Mouse (Mus musculus): ENCODE data around the gene Mllt6.

GRCm38 (mm10) chr11:97685613-97686321 is 22.6 kb downstream of the Mllt6 start, which contains the start of gene Cisd3:
- peak; percentile 93 for TF ChIP-seq NRF1 (IDR thresholded peaks at IDR 0.05; ENCODE audit: low read depth, low read length)
- TF ChIP-seq RCOR1 (conservative IDR thresholded peaks at IDR 0.05; ENCODE audit: low read depth, low read length), result no peak
- peak in 1 of 2 experiments; percentile 26; a peak in 1 of 4 replicates for TF ChIP-seq CTCF (conservative IDR thresholded peaks at IDR 0.05 in 1 of 2, IDR thresholded peaks at IDR 0.05 in 1 of 2; ENCODE audit: low read depth in 2 of 2, low read length in 2 of 2)
- peak; percentile 70 for TF ChIP-seq POLR2A (IDR thresholded peaks at IDR 0.05; ENCODE audit: low read depth, low read length)
- TF ChIP-seq ZNF384 (IDR thresholded peaks at IDR 0.05; ENCODE audit: low read depth, low read length), result peak; percentile 74
- TF ChIP-seq KAT2A (IDR thresholded peaks at IDR 0.05; ENCODE audit: insufficient replicate concordance, low read length), result no peak
- no peak for TF ChIP-seq ETS1 (conservative IDR thresholded peaks at IDR 0.05; ENCODE audit: low read depth, low read length)
- TF ChIP-seq MAFK (IDR thresholded peaks at IDR 0.05; ENCODE audit: insufficient replicate concordance, low read length), result no peak
- TF ChIP-seq ZC3H11A (IDR thresholded peaks at IDR 0.05; ENCODE audit: low read depth, low read length), result no peak
- TF ChIP-seq HCFC1 (IDR thresholded peaks at IDR 0.05; ENCODE audit: low read depth, low read length), result peak; percentile 47
- no peak for TF ChIP-seq ZMIZ1 (IDR thresholded peaks at IDR 0.05; ENCODE audit: low read depth, low read length)
